Mouse (Mus musculus): ENCODE measurements at regions not wholly inside any gene's neighbourhood (a gene's known extent, or its start where the extent isn't known, plus 50 kb on each side); places are given as distances from the start of the nearest gene placed in this dataset.
A peak's percentile ranks its signal among the peaks of the same experiment; 100 is the strongest.

- TF ChIP-seq HCFC1 (IDR thresholded peaks at IDR 0.05; ENCODE audit: borderline replicate concordance, insufficient read depth, low read length) (no peak), MAFK (IDR thresholded peaks at IDR 0.05; ENCODE audit: insufficient read depth, low read depth, low read length) (no peak), ZC3H11A (IDR thresholded peaks at IDR 0.05; ENCODE audit: borderline replicate concordance, low read depth, low read length) (no peak), ZNF384 (IDR thresholded peaks at IDR 0.05; ENCODE audit: low read depth, low read length) (no peak), CHD2 (IDR thresholded peaks at IDR 0.05; ENCODE audit: low read depth, low read length) (no peak)
- peak overlapping the region; percentile 3; the same call in 1 of the 2 replicates for H3K9ac ChIP-seq (ENCODE audit: insufficient read depth, low read depth, low read length, poor library complexity, severe bottlenecking)
- H3K36me3 ChIP-seq (ENCODE audit: control insufficient read depth, insufficient read depth, low read length, poor library complexity, severe bottlenecking): no peaks in the 10 kb centered on the region
- H3K4me3 ChIP-seq (ENCODE audit: insufficient read depth in 1 of 2, low read depth in 1 of 2, low read length in 2 of 2, poor library complexity in 1 of 2, severe bottlenecking in 1 of 2): no peak overlapping the region
- in situ Hi-C loops (cut with MboI; ENCODE audit: low sequenced_read_pairs in 2 of 2, unreplicated experiment in 2 of 2): no loop called here
- peaks cover 3 to 28% of the 10 kb centered on the region in 2 experiments; a peak in 3 of 4 replicates for H3K4me1 ChIP-seq (ENCODE audit: control insufficient read depth in 2 of 2, insufficient read depth in 2 of 2, low read length in 2 of 2, poor library complexity in 1 of 2)
- H3K27ac ChIP-seq (ENCODE audit: insufficient read depth, low read depth, low read length, poor library complexity, severe bottlenecking): peak overlapping the region; percentile 23; the same call in 1 of the 2 replicates
- no peak for DNase-seq (ENCODE audit: low read depth, low spot score)
- no peaks in the 10 kb centered on the region for H3K9me3 ChIP-seq (ENCODE audit: control insufficient read depth, insufficient read depth, low read depth, low read length)
These were observed 170.1 kb upstream of the Pum3 start for GRCm38 (mm10) chr19:27599639-27600308.

DNA sequence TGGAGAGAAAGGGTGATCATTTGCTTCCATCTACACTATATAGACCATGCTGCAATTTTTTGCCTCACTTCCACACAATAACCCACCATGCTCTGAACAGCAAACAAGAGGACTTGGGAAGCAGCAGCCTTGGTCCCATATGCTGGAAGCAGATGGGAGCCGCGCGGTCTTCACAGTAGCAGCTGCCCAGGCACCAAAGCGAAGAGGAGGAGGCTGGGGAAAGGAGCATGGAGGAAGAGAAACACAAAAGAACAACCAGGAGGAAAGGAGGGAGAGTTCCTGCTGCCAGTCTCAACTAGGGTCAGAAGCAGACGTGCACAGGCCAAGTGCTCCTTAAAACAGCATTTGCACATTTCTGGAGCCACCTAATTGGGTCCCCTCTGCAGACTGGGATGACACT is 168.7 kb upstream of the Pum3 start:
- Histone ChIP-seq H3K27ac (ENCODE audit: insufficient read depth, low read depth, low read length, poor library complexity, severe bottlenecking) (no peak overlapping the region), H3K4me1 (ENCODE audit: control insufficient read depth in 2 of 2, insufficient read depth in 2 of 2, low read length in 2 of 2, poor library complexity in 1 of 2) (peaks cover 3 to 23% of the 10 kb centered on the region in 2 experiments; a peak in 3 of 4 replicates), H3K36me3 (ENCODE audit: control insufficient read depth, insufficient read depth, low read length, poor library complexity, severe bottlenecking) (no peaks in the 10 kb centered on the region), H3K4me3 (ENCODE audit: insufficient read depth in 1 of 2, low read depth in 1 of 2, low read length in 2 of 2, poor library complexity in 1 of 2, severe bottlenecking in 1 of 2) (no peak overlapping the region), H3K9me3 (ENCODE audit: control insufficient read depth, insufficient read depth, low read depth, low read length) (no peaks in the 10 kb centered on the region), H3K9ac (ENCODE audit: insufficient read depth, low read depth, low read length, poor library complexity, severe bottlenecking) (no peak overlapping the region)
- no peak for DNase-seq (ENCODE audit: low read depth, low spot score)
- TF ChIP-seq ZC3H11A (IDR thresholded peaks at IDR 0.05; ENCODE audit: borderline replicate concordance, low read depth, low read length) (no peak), CHD2 (IDR thresholded peaks at IDR 0.05; ENCODE audit: low read depth, low read length) (no peak), HCFC1 (IDR thresholded peaks at IDR 0.05; ENCODE audit: borderline replicate concordance, insufficient read depth, low read length) (no peak), MAFK (IDR thresholded peaks at IDR 0.05; ENCODE audit: insufficient read depth, low read depth, low read length) (no peak), ZNF384 (IDR thresholded peaks at IDR 0.05; ENCODE audit: low read depth, low read length) (no peak)
- in situ Hi-C loops (cut with MboI; ENCODE audit: low sequenced_read_pairs in 2 of 2, unreplicated experiment in 2 of 2): no loop called here

- DNase-seq (ENCODE audit: low read depth, low spot score): no peak
- TF ChIP-seq CHD2 (IDR thresholded peaks at IDR 0.05; ENCODE audit: low read depth, low read length) (no peak), MAFK (IDR thresholded peaks at IDR 0.05; ENCODE audit: insufficient read depth, low read depth, low read length) (no peak), ZNF384 (IDR thresholded peaks at IDR 0.05; ENCODE audit: low read depth, low read length) (no peak), ZC3H11A (IDR thresholded peaks at IDR 0.05; ENCODE audit: borderline replicate concordance, low read depth, low read length) (no peak), HCFC1 (IDR thresholded peaks at IDR 0.05; ENCODE audit: borderline replicate concordance, insufficient read depth, low read length) (no peak)
- in situ Hi-C loops (cut with MboI; ENCODE audit: low sequenced_read_pairs in 2 of 2, unreplicated experiment in 2 of 2): no loop called here
- H3K27ac ChIP-seq (ENCODE audit: insufficient read depth, low read depth, low read length, poor library complexity, severe bottlenecking): no peak overlapping the region
- no peaks in the 10 kb centered on the region for H3K4me1 ChIP-seq (ENCODE audit: control insufficient read depth in 2 of 2, insufficient read depth in 2 of 2, low read length in 2 of 2, poor library complexity in 1 of 2)
- no peak overlapping the region for H3K4me3 ChIP-seq (ENCODE audit: insufficient read depth in 1 of 2, low read depth in 1 of 2, low read length in 2 of 2, poor library complexity in 1 of 2, severe bottlenecking in 1 of 2)
- no peaks in the 10 kb centered on the region for H3K36me3 ChIP-seq (ENCODE audit: control insufficient read depth, insufficient read depth, low read length, poor library complexity, severe bottlenecking)
- no peaks in the 10 kb centered on the region for H3K9me3 ChIP-seq (ENCODE audit: control insufficient read depth, insufficient read depth, low read depth, low read length)
- H3K9ac ChIP-seq (ENCODE audit: insufficient read depth, low read depth, low read length, poor library complexity, severe bottlenecking): no peak overlapping the region
These were observed 155.9 kb upstream of the Pum3 start for GRCm38 (mm10) chr19:27585566-27585965.

GRCm38 (mm10) chr19:27582111-27582500 is 152.5 kb upstream of the Pum3 start:
- Histone ChIP-seq H3K36me3 (ENCODE audit: control insufficient read depth, insufficient read depth, low read length, poor library complexity, severe bottlenecking) (no peaks in the 10 kb centered on the region), H3K9me3 (ENCODE audit: control insufficient read depth, insufficient read depth, low read depth, low read length) (no peaks in the 10 kb centered on the region), H3K9ac (ENCODE audit: insufficient read depth, low read depth, low read length, poor library complexity, severe bottlenecking) (no peak overlapping the region), H3K4me3 (ENCODE audit: insufficient read depth in 1 of 2, low read depth in 1 of 2, low read length in 2 of 2, poor library complexity in 1 of 2, severe bottlenecking in 1 of 2) (no peak overlapping the region), H3K4me1 (ENCODE audit: control insufficient read depth in 2 of 2, insufficient read depth in 2 of 2, low read length in 2 of 2, poor library complexity in 1 of 2) (no peaks in the 10 kb centered on the region), H3K27ac (ENCODE audit: insufficient read depth, low read depth, low read length, poor library complexity, severe bottlenecking) (no peak overlapping the region)
- DNase-seq (ENCODE audit: low read depth, low spot score): no peak
- in situ Hi-C loops (cut with MboI; ENCODE audit: low sequenced_read_pairs in 2 of 2, unreplicated experiment in 2 of 2): no loop called here
- TF ChIP-seq HCFC1 (IDR thresholded peaks at IDR 0.05; ENCODE audit: borderline replicate concordance, insufficient read depth, low read length) (no peak), MAFK (IDR thresholded peaks at IDR 0.05; ENCODE audit: insufficient read depth, low read depth, low read length) (no peak), ZNF384 (IDR thresholded peaks at IDR 0.05; ENCODE audit: low read depth, low read length) (no peak), ZC3H11A (IDR thresholded peaks at IDR 0.05; ENCODE audit: borderline replicate concordance, low read depth, low read length) (no peak), CHD2 (IDR thresholded peaks at IDR 0.05; ENCODE audit: low read depth, low read length) (no peak)
